Mouse (Mus musculus): ENCODE results near the gene Atp6v0d1. TPM values are rescaled to one million over a fixed set of nuclear protein-coding genes. Genes with fewer than 3 reads are reported as not detected.
A peak's percentile ranks its signal among the peaks of the same experiment; 100 is the strongest.

The Atp6v0d1 gene
- polyA plus RNA-seq (2014; fragmentation: Nextera tagmentation; extraction: Ambion mirVana), result 75.8 and 82.9 TPM in 2 replicates

DNA sequence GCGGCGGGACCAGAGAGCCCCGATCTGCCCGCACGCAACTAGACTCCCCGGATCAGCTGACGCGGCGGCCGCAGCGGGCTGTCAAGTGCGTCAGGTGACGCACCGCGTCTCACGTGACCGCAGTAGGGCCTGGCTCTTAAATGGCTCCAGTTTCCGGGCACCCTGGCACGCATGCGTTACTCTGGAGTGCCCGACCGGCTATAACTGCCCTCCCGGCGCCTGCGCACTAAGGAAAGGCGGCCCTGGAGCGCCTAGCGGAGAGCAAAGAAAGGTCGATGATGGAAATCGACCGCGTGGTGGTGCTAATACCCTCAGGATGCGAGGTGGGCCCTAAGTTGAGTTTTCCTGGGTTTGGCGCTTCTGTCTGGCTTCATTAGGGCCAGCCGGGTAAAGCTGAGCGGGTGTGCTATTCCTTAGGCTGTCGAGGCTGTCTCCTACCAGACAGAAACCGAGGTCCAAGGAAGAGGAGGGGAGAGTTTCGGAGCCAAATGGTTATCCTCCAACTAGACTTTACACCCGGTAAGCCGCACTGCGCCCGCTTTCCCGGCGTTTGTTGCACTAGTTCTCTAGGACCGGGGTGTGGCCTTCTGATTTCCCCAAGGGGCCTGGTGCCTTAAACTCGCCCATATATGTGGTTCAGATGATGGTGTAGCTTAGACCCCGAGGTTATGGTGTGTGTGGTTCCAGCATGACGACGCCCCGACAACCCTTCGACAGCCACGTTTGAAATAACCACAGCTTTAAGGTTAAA, at the start of gene Atp6v0d1:
Atp6v0d1 (minus strand) TSS at position 96 of the 751 bp plus-strand sequence.
- ATAC-seq (ENCODE audit: insufficient number of reproducible peaks, insufficient read depth, low FRiP score, low read depth), result peak; percentile 98

DNA sequence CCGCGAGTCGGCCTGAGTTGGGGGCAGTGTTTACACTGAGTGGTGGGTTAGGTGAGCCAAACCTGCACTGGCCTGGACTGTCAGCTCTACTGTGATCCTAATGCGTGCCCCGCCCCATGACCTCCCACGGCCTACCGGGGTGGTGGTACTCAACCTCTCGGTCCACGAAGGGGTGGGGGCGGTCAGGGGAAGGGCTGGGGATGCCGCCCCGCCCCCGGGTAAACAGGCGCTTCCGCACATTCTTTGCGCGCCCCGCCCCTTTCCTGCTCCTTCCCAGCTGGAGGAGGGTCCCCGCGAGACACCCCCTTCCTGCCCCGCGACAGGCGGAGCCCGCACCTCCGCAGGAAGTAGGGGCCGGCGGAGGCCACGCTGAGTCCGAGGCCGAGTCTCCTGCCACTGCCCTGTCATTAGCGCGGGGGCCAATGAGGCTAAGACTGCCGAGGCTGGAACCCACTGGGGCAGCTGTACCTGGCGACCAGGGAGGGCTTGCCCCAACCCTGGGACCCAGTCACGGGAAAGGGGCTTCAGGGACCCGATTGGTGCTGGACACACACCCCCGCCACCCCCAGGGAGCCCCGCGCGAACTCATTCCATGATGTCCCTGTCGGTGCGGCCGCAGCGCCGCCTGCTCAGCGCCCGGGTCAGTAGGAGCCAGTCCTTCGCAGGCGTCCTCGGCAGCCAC, 48.1 kb upstream of the Atp6v0d1 start:
- peak overlapping the region; percentile 42 for H3K4me3 ChIP-seq (ENCODE audit: low read depth, low read length)
- ATAC-seq (ENCODE audit: insufficient number of reproducible peaks, insufficient read depth, low FRiP score, low read depth), result peak; percentile 61; the same call in 1 of the 2 replicates
- peaks cover 29% of the 10 kb centered on the region for H3K36me3 ChIP-seq (ENCODE audit: control insufficient read depth, insufficient read depth, low read length)
- 0 out of 2 replicates have a peak, but pooled peaks cover 5% of the 10 kb centered on the region for H3K4me1 ChIP-seq (ENCODE audit: control insufficient read depth, insufficient read depth, low read length)
- H3K27me3 ChIP-seq (ENCODE audit: control insufficient read depth, insufficient read depth, low read length), result 0 out of 2 replicates have a peak, but pooled peaks cover 4% of the 10 kb centered on the region
- peak overlapping the region; percentile 23 for H3K9ac ChIP-seq (replicated peaks; ENCODE audit: low read depth, low read length)
- no peak overlapping the region for H3K27ac ChIP-seq (ENCODE audit: low read length)
- WGBS, result 3% methylated on average over 50 of the region's 50 CpGs
- H3K4me2 ChIP-seq (replicated peaks; ENCODE audit: low read depth, low read length), result peak overlapping the region; percentile 95
- H3K9me3 ChIP-seq (ENCODE audit: control insufficient read depth, low read depth, low read length), result no peaks in the 10 kb centered on the region

More for the DNA sequence above, at the start of gene Atp6v0d1:
- Histone ChIP-seq H3K9ac (replicated peaks; ENCODE audit: low read depth, low read length) (peak within 1 kb of the TSS; percentile 78), H3K4me1 (ENCODE audit: control insufficient read depth, insufficient read depth, low read length) (peaks cover 15% of the 10 kb centered on the region; the same call in 1 of the 2 replicates), H3K4me3 (ENCODE audit: low read depth, low read length) (peak within 1 kb of the TSS; percentile 88), H3K27me3 (ENCODE audit: control insufficient read depth, insufficient read depth, low read length) (no peaks in the 10 kb centered on the region), H3K9me3 (ENCODE audit: control insufficient read depth, low read depth, low read length) (no peaks in the 10 kb centered on the region), H3K36me3 (ENCODE audit: control insufficient read depth, insufficient read depth, low read length) (peaks cover 3% of the 10 kb centered on the region; the same call in 1 of the 2 replicates), H3K27ac (ENCODE audit: low read length) (peak within 1 kb of the TSS; percentile 75; the same call in 1 of the 2 replicates), H3K4me2 (replicated peaks; ENCODE audit: low read depth, low read length) (peak within 1 kb of the TSS; percentile 85)
- WGBS, result 3% methylated on average over 53 of the region's 53 CpGs

DNA sequence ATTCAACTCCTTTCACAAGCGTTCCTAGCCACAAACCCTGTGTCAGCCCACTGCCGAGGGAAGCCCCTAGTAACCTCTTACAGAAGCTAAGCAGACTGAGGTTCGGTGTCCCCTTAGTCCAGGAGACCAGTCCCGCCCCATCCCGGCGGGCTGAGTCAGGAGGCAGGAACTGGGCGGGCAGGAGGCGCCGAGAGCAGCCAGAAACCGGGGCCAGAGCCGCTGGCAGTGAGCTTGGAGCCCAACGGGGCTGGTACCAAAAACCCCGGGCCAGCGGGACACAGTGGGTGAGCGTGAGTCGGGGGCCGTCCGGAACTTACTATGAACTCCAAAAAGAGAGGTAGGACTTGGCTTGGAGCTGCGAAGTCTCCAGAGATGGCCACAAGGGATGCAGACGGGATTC, 47.2 kb upstream of the Atp6v0d1 start:
- H3K4me2 ChIP-seq (replicated peaks; ENCODE audit: low read depth, low read length), result peak overlapping the region; percentile 95
- 7% methylated on average over 20 of the region's 20 CpGs for WGBS
- H3K9me3 ChIP-seq (ENCODE audit: control insufficient read depth, low read depth, low read length), result no peaks in the 10 kb centered on the region
- H3K27ac ChIP-seq (ENCODE audit: low read length), result no peak overlapping the region
- 0 out of 2 replicates have a peak, but pooled peaks cover 5% of the 10 kb centered on the region for H3K4me1 ChIP-seq (ENCODE audit: control insufficient read depth, insufficient read depth, low read length)
- H3K27me3 ChIP-seq (ENCODE audit: control insufficient read depth, insufficient read depth, low read length), result 0 out of 2 replicates have a peak, but pooled peaks cover 4% of the 10 kb centered on the region
- peaks cover 20% of the 10 kb centered on the region; the same call in 1 of the 2 replicates for H3K36me3 ChIP-seq (ENCODE audit: control insufficient read depth, insufficient read depth, low read length)
- peak overlapping the region; percentile 19 for H3K4me3 ChIP-seq (ENCODE audit: low read depth, low read length)
- ATAC-seq (ENCODE audit: insufficient number of reproducible peaks, insufficient read depth, low FRiP score, low read depth), result no peak
- H3K9ac ChIP-seq (replicated peaks; ENCODE audit: low read depth, low read length), result no peak overlapping the region

- H3K4me1 ChIP-seq (ENCODE audit: control insufficient read depth, insufficient read depth, low read length), result peaks cover 14% of the 10 kb centered on the region
- H3K4me3 ChIP-seq (ENCODE audit: low read depth, low read length), result no peak overlapping the region
- H3K27me3 ChIP-seq (ENCODE audit: control insufficient read depth, insufficient read depth, low read length), result 0 out of 2 replicates have a peak, but pooled peaks cover 4% of the 10 kb centered on the region
- WGBS, result 88% methylated on average over 9 of the region's 9 CpGs
- no peak overlapping the region for H3K9ac ChIP-seq (replicated peaks; ENCODE audit: low read depth, low read length)
- ATAC-seq (ENCODE audit: insufficient number of reproducible peaks, insufficient read depth, low FRiP score, low read depth), result no peak
- peaks cover 8% of the 10 kb centered on the region; the same call in 1 of the 2 replicates for H3K36me3 ChIP-seq (ENCODE audit: control insufficient read depth, insufficient read depth, low read length)
- no peaks in the 10 kb centered on the region for H3K9me3 ChIP-seq (ENCODE audit: control insufficient read depth, low read depth, low read length)
- H3K27ac ChIP-seq (ENCODE audit: low read length), result no peak overlapping the region
- no peak overlapping the region for H3K4me2 ChIP-seq (replicated peaks; ENCODE audit: low read depth, low read length)
These were observed 46.0 kb upstream of the Atp6v0d1 start for GRCm38 (mm10) chr8:105611836-105612235.

GRCm38 (mm10) chr8:105609771-105610170, 43.9 kb upstream of the Atp6v0d1 start:
- no peak overlapping the region for H3K27ac ChIP-seq (ENCODE audit: low read length)
- 0 out of 2 replicates have a peak, but pooled peaks cover 4% of the 10 kb centered on the region for H3K27me3 ChIP-seq (ENCODE audit: control insufficient read depth, insufficient read depth, low read length)
- no peak overlapping the region for H3K4me2 ChIP-seq (replicated peaks; ENCODE audit: low read depth, low read length)
- H3K9ac ChIP-seq (replicated peaks; ENCODE audit: low read depth, low read length), result no peak overlapping the region
- ATAC-seq (ENCODE audit: insufficient number of reproducible peaks, insufficient read depth, low FRiP score, low read depth), result no peak
- no peaks in the 10 kb centered on the region for H3K9me3 ChIP-seq (ENCODE audit: control insufficient read depth, low read depth, low read length)
- peaks cover 18% of the 10 kb centered on the region for H3K4me1 ChIP-seq (ENCODE audit: control insufficient read depth, insufficient read depth, low read length)
- peaks cover under 1% of the 10 kb centered on the region; the same call in 1 of the 2 replicates for H3K36me3 ChIP-seq (ENCODE audit: control insufficient read depth, insufficient read depth, low read length)
- WGBS, result 73% methylated on average over 4 of the region's 4 CpGs
- no peak overlapping the region for H3K4me3 ChIP-seq (ENCODE audit: low read depth, low read length)

DNA sequence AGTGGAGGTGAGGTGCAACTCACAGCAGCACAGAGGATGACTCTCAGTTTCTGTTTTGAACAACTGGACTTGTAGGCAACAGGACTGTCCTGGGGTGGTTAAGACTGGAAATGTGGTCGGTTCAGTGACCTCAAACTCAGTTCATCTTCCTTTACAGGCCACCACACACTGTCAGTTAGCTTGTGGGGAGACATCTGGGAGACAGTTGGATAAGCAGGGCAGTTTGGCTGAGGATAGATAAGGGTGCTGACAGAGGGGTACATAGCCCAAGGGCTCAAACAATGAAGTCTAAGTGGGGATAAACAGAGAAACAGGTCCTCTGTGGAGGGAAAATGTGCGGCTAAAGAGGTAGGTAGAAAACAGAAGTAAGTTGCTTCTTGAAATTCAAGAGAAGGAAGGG, 43.5 kb upstream of the Atp6v0d1 start:
- 82% methylated on average over 2 of the region's 2 CpGs for WGBS
- H3K4me2 ChIP-seq (replicated peaks; ENCODE audit: low read depth, low read length), result no peak overlapping the region
- no peak overlapping the region for H3K9ac ChIP-seq (replicated peaks; ENCODE audit: low read depth, low read length)
- H3K4me3 ChIP-seq (ENCODE audit: low read depth, low read length), result no peak overlapping the region
- ATAC-seq (ENCODE audit: insufficient number of reproducible peaks, insufficient read depth, low FRiP score, low read depth), result no peak
- no peaks in the 10 kb centered on the region for H3K9me3 ChIP-seq (ENCODE audit: control insufficient read depth, low read depth, low read length)
- no peaks in the 10 kb centered on the region for H3K36me3 ChIP-seq (ENCODE audit: control insufficient read depth, insufficient read depth, low read length)
- H3K27me3 ChIP-seq (ENCODE audit: control insufficient read depth, insufficient read depth, low read length), result 0 out of 2 replicates have a peak, but pooled peaks cover 4% of the 10 kb centered on the region
- H3K27ac ChIP-seq (ENCODE audit: low read length), result no peak overlapping the region
- H3K4me1 ChIP-seq (ENCODE audit: control insufficient read depth, insufficient read depth, low read length), result peaks cover 21% of the 10 kb centered on the region

DNA sequence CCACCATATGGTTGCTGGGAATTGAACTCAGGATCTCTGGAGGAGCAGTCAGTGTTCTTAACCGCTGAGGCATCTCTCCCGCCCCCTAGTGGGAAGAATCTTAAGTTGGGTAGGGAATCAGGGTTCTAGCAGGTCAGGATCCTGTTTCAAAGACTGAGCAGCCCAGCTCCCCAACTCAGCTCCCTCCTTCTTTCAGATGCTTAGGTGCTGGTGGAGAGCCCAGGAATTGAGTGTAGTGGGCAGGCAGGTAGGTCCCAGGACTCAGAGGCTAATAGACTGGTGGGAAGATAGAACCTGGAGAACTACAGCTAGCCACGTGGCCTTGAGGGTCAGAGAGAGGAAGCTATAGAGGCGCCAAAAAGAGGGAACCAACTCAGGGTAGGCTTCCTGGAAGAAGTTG, 41.8 kb upstream of the Atp6v0d1 start:
- Histone ChIP-seq H3K9me3 (ENCODE audit: control insufficient read depth, low read depth, low read length) (no peaks in the 10 kb centered on the region), H3K27ac (ENCODE audit: low read length) (no peak overlapping the region), H3K27me3 (ENCODE audit: control insufficient read depth, insufficient read depth, low read length) (0 out of 2 replicates have a peak, but pooled peaks cover 4% of the 10 kb centered on the region), H3K4me3 (ENCODE audit: low read depth, low read length) (no peak overlapping the region), H3K9ac (replicated peaks; ENCODE audit: low read depth, low read length) (no peak overlapping the region), H3K4me1 (ENCODE audit: control insufficient read depth, insufficient read depth, low read length) (peaks cover 17% of the 10 kb centered on the region), H3K4me2 (replicated peaks; ENCODE audit: low read depth, low read length) (peak overlapping the region; percentile 91; the same call in 1 of the 2 replicates), H3K36me3 (ENCODE audit: control insufficient read depth, insufficient read depth, low read length) (no peaks in the 10 kb centered on the region)
- ATAC-seq (ENCODE audit: insufficient number of reproducible peaks, insufficient read depth, low FRiP score, low read depth), result no peak
- 34% methylated on average over 4 of the region's 4 CpGs for WGBS

GRCm38 (mm10) chr8:105607062-105607461, 41.2 kb upstream of the Atp6v0d1 start:
- no peak for ATAC-seq (ENCODE audit: insufficient number of reproducible peaks, insufficient read depth, low FRiP score, low read depth)
- Histone ChIP-seq H3K9me3 (ENCODE audit: control insufficient read depth, low read depth, low read length) (no peaks in the 10 kb centered on the region), H3K4me3 (ENCODE audit: low read depth, low read length) (peak overlapping the region; percentile 68), H3K36me3 (ENCODE audit: control insufficient read depth, insufficient read depth, low read length) (no peaks in the 10 kb centered on the region), H3K27me3 (ENCODE audit: control insufficient read depth, insufficient read depth, low read length) (0 out of 2 replicates have a peak, but pooled peaks cover 4% of the 10 kb centered on the region), H3K4me2 (replicated peaks; ENCODE audit: low read depth, low read length) (peak overlapping the region; percentile 91), H3K9ac (replicated peaks; ENCODE audit: low read depth, low read length) (0 out of 2 replicates have a peak overlapping the region, but pooled peaks have one; percentile 31), H3K4me1 (ENCODE audit: control insufficient read depth, insufficient read depth, low read length) (peaks cover 17% of the 10 kb centered on the region), H3K27ac (ENCODE audit: low read length) (peak overlapping the region; percentile 88; the same call in 1 of the 2 replicates)
- WGBS, result 5% methylated on average over 10 of the region's 10 CpGs

Data from stomach, embryonic 14.5 days (tissue).